Comparison of ENCODE assay signal across 32 mouse cellular contexts in genomic region chr14:54384396-54384795, GRCm38 (mm10). TPM values are rescaled to one million over a fixed set of nuclear protein-coding genes. Genes with fewer than 3 reads are reported as not detected.
A peak's percentile ranks its signal among the peaks of the same experiment; 100 is the strongest.
DNase-seq lines count a peak whose midpoint lies in the region; ATAC-seq and TF ChIP-seq lines count a peak whose summit lies in the region.
"Had no signal": no experiment of that assay in that cellular context is flagged by ENCODE, and none has a peak within 500 bp of the region (broad histone marks: within the 10 kb centered on the region; RNA-seq: fewer than 3 reads in every experiment).

No protein-coding gene starts in this region.

- no peak for TF ChIP-seq POLR2A in small intestine, adult 2 months (IDR thresholded peaks at IDR 0.05; ENCODE audit: low read depth, low read length)

- DNase-seq in liver, embryonic 11.5 days (ENCODE audit: low spot score): no peak
- DNase-seq in R1 (ENCODE audit: low read depth, low spot score): peak; percentile 45
- no peak for DNase-seq in embryo, embryonic 10 days (ENCODE audit: low spot score)
- no peak for DNase-seq in testis, postnatal 10 days (ENCODE audit: low spot score)
- DNase-seq: adrenal gland, postnatal 36 days; cerebellum, adult 18-20 months; cerebellum, postnatal 10 days; gastrocnemius, postnatal 36 days; heart, adult 2 months; kidney, adult 8-10 months; kidney, postnatal 10 days; lung, postnatal 36 days; retina, postnatal 1 day; right cerebral cortex, postnatal 14 days; thymus, postnatal 14 days had no signal

- TF ChIP-seq CTCF in intestine, postnatal 0 days (IDR thresholded peaks at IDR 0.05; ENCODE audit: low read depth): no peak
- TF ChIP-seq CTCF in small intestine, adult 2 months (IDR thresholded peaks at IDR 0.05; ENCODE audit: extremely low read depth, insufficient read length, insufficient replicate concordance, low read depth, low read length): no peak

- H3K36me3 ChIP-seq in liver, embryonic 12.5 days: 0 out of 2 replicates have a peak, but pooled peaks cover 3% of the 10 kb centered on the region
- no peaks in the 10 kb centered on the region; the same call in 1 of the 2 replicates for H3K36me3 ChIP-seq in liver, embryonic 11.5 days (ENCODE audit: control insufficient read depth, insufficient read depth, low read length)
- H3K36me3 ChIP-seq in intestine, postnatal 0 days (ENCODE audit: control insufficient read depth, insufficient read depth): 0 out of 2 replicates have a peak, but pooled peaks cover 4% of the 10 kb centered on the region
- H3K36me3 ChIP-seq in small intestine, adult 2 months (ENCODE audit: control insufficient read depth, insufficient read depth, low read length): peaks cover 8% of the 10 kb centered on the region
- H3K36me3 ChIP-seq: embryonic facial prominence, embryonic 10.5 days; embryonic facial prominence, embryonic 15.5 days; G1E; heart, embryonic 12.5 days; limb, embryonic 12.5 days; liver, embryonic 15.5 days; midbrain, embryonic 13.5 days; neural tube, embryonic 15.5 days; stomach, embryonic 15.5 days had no signal

- H3K9me3 ChIP-seq in liver, embryonic 12.5 days (replicated peaks): no peaks in the 10 kb centered on the region
- H3K9me3 ChIP-seq in liver, embryonic 11.5 days (ENCODE audit: control insufficient read depth, low read length): no peaks in the 10 kb centered on the region
- no peaks in the 10 kb centered on the region for H3K9me3 ChIP-seq in intestine, postnatal 0 days (ENCODE audit: control insufficient read depth)
- H3K9me3 ChIP-seq: embryonic facial prominence, embryonic 10.5 days; embryonic facial prominence, embryonic 15.5 days; forebrain, embryonic 13.5 days; G1E; heart, embryonic 12.5 days; limb, embryonic 12.5 days; liver, embryonic 15.5 days; midbrain, embryonic 13.5 days; neural tube, embryonic 15.5 days; stomach, embryonic 15.5 days had no signal

- H3K4me3 ChIP-seq in liver, embryonic 12.5 days: no peak overlapping the region
- no peak overlapping the region for H3K4me3 ChIP-seq in liver, embryonic 11.5 days (ENCODE audit: low read depth, low read length)
- no peak overlapping the region for H3K4me3 ChIP-seq in intestine, postnatal 0 days (ENCODE audit: low read depth, low read length)
- H3K4me3 ChIP-seq in small intestine, adult 2 months (ENCODE audit: low read depth, low read length): no peak overlapping the region
- H3K4me3 ChIP-seq: embryonic facial prominence, embryonic 10.5 days; embryonic facial prominence, embryonic 15.5 days; forebrain, embryonic 13.5 days; heart, adult 2 months; heart, embryonic 12.5 days; limb, embryonic 12.5 days; liver, embryonic 15.5 days; megakaryocyte, embryonic 14.5 days; midbrain, embryonic 13.5 days; neural tube, embryonic 15.5 days; stomach, embryonic 15.5 days had no signal

- H3K9ac ChIP-seq in liver, embryonic 12.5 days: no peak overlapping the region
- H3K9ac ChIP-seq in liver, embryonic 11.5 days (ENCODE audit: low read depth, low read length): no peak overlapping the region
- no peak overlapping the region for H3K9ac ChIP-seq in intestine, postnatal 0 days (ENCODE audit: low read depth, low read length)
- H3K9ac ChIP-seq: embryonic facial prominence, embryonic 15.5 days; forebrain, embryonic 13.5 days; heart, embryonic 12.5 days; hindbrain, embryonic 14.5 days; limb, embryonic 12.5 days; liver, embryonic 15.5 days; midbrain, embryonic 13.5 days; neural tube, embryonic 15.5 days; stomach, embryonic 15.5 days had no signal

- peaks cover 31% of the 10 kb centered on the region for H3K4me1 ChIP-seq in liver, embryonic 12.5 days
- peaks cover 16% of the 10 kb centered on the region for H3K4me1 ChIP-seq in liver, embryonic 11.5 days (replicated peaks; ENCODE audit: control insufficient read depth, insufficient read depth, low read length)
- H3K4me1 ChIP-seq in intestine, postnatal 0 days (replicated peaks; ENCODE audit: control insufficient read depth, insufficient read depth, low read length): peaks cover 21% of the 10 kb centered on the region; the same call in 1 of the 2 replicates
- H3K4me1 ChIP-seq in small intestine, adult 2 months (ENCODE audit: control insufficient read depth, insufficient read depth, insufficient read length, low read length): peaks cover 52% of the 10 kb centered on the region
- H3K4me1 ChIP-seq: embryonic facial prominence, embryonic 15.5 days; forebrain, embryonic 13.5 days; midbrain, embryonic 13.5 days; neural tube, embryonic 15.5 days had no signal

- ATAC-seq in liver, embryonic 12.5 days: peak; percentile 53; the same call in 1 of the 2 replicates
- ATAC-seq in liver, embryonic 11.5 days (replicated peaks; ENCODE audit: low FRiP score): no peak
- no peak for ATAC-seq in intestine, postnatal 0 days
- no peak for ATAC-seq in CD4-positive, CD25-positive, alpha-beta regulatory T cell, adult 4 months
- ATAC-seq: forebrain, embryonic 13.5 days; midbrain, embryonic 13.5 days; Patski had no signal

- 57% methylated on average over 8 of the region's 8 CpGs for WGBS in liver, embryonic 12.5 days (ENCODE audit: insufficient replicate concordance)
- WGBS in liver, embryonic 11.5 days: 71% methylated on average over 8 of the region's 8 CpGs
- WGBS in intestine, postnatal 0 days: 68% methylated on average over 8 of the region's 8 CpGs
- WGBS in small intestine, adult 2 months: 69% methylated on average over 8 of the region's 8 CpGs

- H3K4me2 ChIP-seq in liver, embryonic 12.5 days: no peak overlapping the region
- no peak overlapping the region for H3K4me2 ChIP-seq in liver, embryonic 11.5 days
- no peak overlapping the region for H3K4me2 ChIP-seq in intestine, postnatal 0 days (replicated peaks; ENCODE audit: low read depth)
- H3K4me2 ChIP-seq: embryonic facial prominence, embryonic 15.5 days; forebrain, embryonic 13.5 days; heart, embryonic 12.5 days; hindbrain, embryonic 14.5 days; limb, embryonic 12.5 days; liver, embryonic 15.5 days; midbrain, embryonic 13.5 days; neural tube, embryonic 15.5 days; stomach, embryonic 15.5 days had no signal

- H3K27me3 ChIP-seq in liver, embryonic 12.5 days (replicated peaks): no peaks in the 10 kb centered on the region
- H3K27me3 ChIP-seq in liver, embryonic 11.5 days (replicated peaks; ENCODE audit: control insufficient read depth, insufficient read depth, low read length): no peaks in the 10 kb centered on the region
- no peaks in the 10 kb centered on the region for H3K27me3 ChIP-seq in intestine, postnatal 0 days (replicated peaks; ENCODE audit: control insufficient read depth, insufficient read depth, low read length)
- no peaks in the 10 kb centered on the region for H3K27me3 ChIP-seq in small intestine, adult 2 months (ENCODE audit: control insufficient read depth, insufficient read depth, low read length)
- H3K27me3 ChIP-seq: embryonic facial prominence, embryonic 15.5 days; forebrain, embryonic 13.5 days; heart, embryonic 12.5 days; limb, embryonic 12.5 days; liver, embryonic 15.5 days; midbrain, embryonic 13.5 days; neural tube, embryonic 15.5 days; Patski; stomach, embryonic 15.5 days had no signal

- no peak overlapping the region for H3K27ac ChIP-seq in liver, embryonic 12.5 days
- H3K27ac ChIP-seq in liver, embryonic 11.5 days (ENCODE audit: low read depth, low read length): no peak overlapping the region
- H3K27ac ChIP-seq in intestine, postnatal 0 days (ENCODE audit: low read depth, low read length): peak overlapping the region; percentile 85
- H3K27ac ChIP-seq in small intestine, adult 2 months (ENCODE audit: insufficient read depth, low read depth, low read length): peak overlapping the region; percentile 56
- H3K27ac ChIP-seq: embryonic facial prominence, embryonic 10.5 days; embryonic facial prominence, embryonic 15.5 days; forebrain, embryonic 13.5 days; heart, adult 2 months; hindbrain, embryonic 14.5 days; limb, embryonic 12.5 days; midbrain, embryonic 13.5 days; neural tube, embryonic 15.5 days; stomach, embryonic 15.5 days had no signal

RNA-seq across cellular contexts. Expression of gene Oxa1l, which starts 23.8 kb away (rescaled TPM):
- 24.9 and 27.3 TPM in 2 replicates for polyA plus RNA-seq in liver, embryonic 12.5 days (2016; fragmentation: Nextera tagmentation; extraction: Ambion mirVana)
- polyA plus RNA-seq in liver, embryonic 11.5 days (2014; fragmentation: Nextera tagmentation; extraction: Ambion mirVana): 42.3 and 46.7 TPM in 2 replicates
- polyA plus RNA-seq in intestine, postnatal 0 days (2015; fragmentation: Nextera tagmentation; extraction: Ambion mirVana): 35.5 and 36.4 TPM in 2 replicates
- polyA plus RNA-seq in small intestine, adult 2 months (2012; rRNA removed): 73.2 and 120 TPM in 2 replicates
- 10 to 100 TPM; 77.4 to 80.4 TPM for polyA plus RNA-seq in CD4-positive, CD25-positive, alpha-beta regulatory T cell, adult 4 months (2017; shearing (Covaris generic))

RNA-seq across cellular contexts. Expression of gene Slc7a7, which starts 33.2 kb away (rescaled TPM):
- polyA plus RNA-seq in liver, embryonic 12.5 days (2016; fragmentation: Nextera tagmentation; extraction: Ambion mirVana): 8.4 and 8.5 TPM in 2 replicates
- 8.3 and 10.0 TPM in 2 replicates for polyA plus RNA-seq in liver, embryonic 11.5 days (2014; fragmentation: Nextera tagmentation; extraction: Ambion mirVana)
- polyA plus RNA-seq in intestine, postnatal 0 days (2015; fragmentation: Nextera tagmentation; extraction: Ambion mirVana): 188 TPM in 2 replicates
- polyA plus RNA-seq in small intestine, adult 2 months (2012; rRNA removed): 110 and 341 TPM in 2 replicates
- 1 to 10 TPM; 1.2 to 1.3 TPM for polyA plus RNA-seq in CD4-positive, CD25-positive, alpha-beta regulatory T cell, adult 4 months (2017; shearing (Covaris generic))

RNA-seq across cellular contexts. Expression of gene Mrpl52, which starts 42.3 kb away (rescaled TPM):
- 269 and 282 TPM in 2 replicates for polyA plus RNA-seq in liver, embryonic 12.5 days (2016; fragmentation: Nextera tagmentation; extraction: Ambion mirVana)
- 309 and 329 TPM in 2 replicates for polyA plus RNA-seq in liver, embryonic 11.5 days (2014; fragmentation: Nextera tagmentation; extraction: Ambion mirVana)
- 300 and 317 TPM in 2 replicates for polyA plus RNA-seq in intestine, postnatal 0 days (2015; fragmentation: Nextera tagmentation; extraction: Ambion mirVana)
- polyA plus RNA-seq in small intestine, adult 2 months (2012; rRNA removed): 186 and 284 TPM in 2 replicates
- polyA plus RNA-seq in CD4-positive, CD25-positive, alpha-beta regulatory T cell, adult 4 months (2017; shearing (Covaris generic)): 100 to 1,000 TPM; 216 to 249 TPM

RNA-seq across cellular contexts. Expression of gene Mmp14, which starts 47.0 kb away (rescaled TPM):
- 36.7 and 38.2 TPM in 2 replicates for polyA plus RNA-seq in liver, embryonic 12.5 days (2016; fragmentation: Nextera tagmentation; extraction: Ambion mirVana)
- 56.6 and 57.6 TPM in 2 replicates for polyA plus RNA-seq in liver, embryonic 11.5 days (2014; fragmentation: Nextera tagmentation; extraction: Ambion mirVana)
- polyA plus RNA-seq in intestine, postnatal 0 days (2015; fragmentation: Nextera tagmentation; extraction: Ambion mirVana): 49.4 and 53.7 TPM in 2 replicates
- 59.9 and 66.0 TPM in 2 replicates for polyA plus RNA-seq in small intestine, adult 2 months (2012; rRNA removed)
- polyA plus RNA-seq in CD4-positive, CD25-positive, alpha-beta regulatory T cell, adult 4 months (2017; shearing (Covaris generic)): not detected

Comparison
In these comparisons a context has a peak if more than half of its experiments do, and no peak if none do; other contexts are left out.
1. H3K27ac ChIP-seq: peak in intestine, postnatal 0 days (single experiment) and small intestine, adult 2 months (single experiment); none in liver, embryonic 12.5 days (single experiment) and liver, embryonic 11.5 days (single experiment).
2. RNA of gene Slc7a7, which starts 33.2 kb away (polyA plus RNA-seq): 110 to 341 TPM in small intestine, adult 2 months and 188 TPM in intestine, postnatal 0 days; 8.4 to 8.5 TPM in liver, embryonic 12.5 days, 8.3 to 10.0 TPM in liver, embryonic 11.5 days and 1.2 to 1.3 TPM in CD4-positive, CD25-positive, alpha-beta regulatory T cell, adult 4 months; every median in the first group is over 10 times any median in the second.